Comparison of ENCODE assay signal across 24 mouse cellular contexts in the genomic region with DNA sequence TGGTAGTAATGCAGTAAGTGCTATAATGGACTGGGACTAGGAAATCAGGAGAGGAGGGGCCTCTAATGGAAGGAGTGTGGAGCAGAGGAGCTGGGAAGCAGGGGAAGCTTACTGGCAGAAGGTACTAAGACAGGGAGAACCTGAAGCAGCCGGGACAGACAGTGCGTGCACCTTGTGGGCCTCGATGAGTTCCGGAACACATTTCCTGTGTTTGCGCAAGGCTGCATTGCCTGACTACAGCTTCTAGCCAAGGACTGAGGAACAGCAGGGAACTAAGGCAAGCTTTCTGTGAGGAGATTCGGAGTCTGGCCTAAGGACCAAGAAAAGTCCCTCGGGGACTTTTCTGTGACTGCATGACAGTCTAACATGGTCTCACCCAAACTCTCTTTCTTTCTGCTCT. TPM values are rescaled to one million over a fixed set of nuclear protein-coding genes. Genes with fewer than 3 reads are reported as not detected.
DNase-seq lines count a peak whose midpoint lies in the region; ATAC-seq and TF ChIP-seq lines count a peak whose summit lies in the region.
"Had no signal": no experiment of that assay in that cellular context is flagged by ENCODE, and none has a peak within 500 bp of the region (broad histone marks: within the 10 kb centered on the region; RNA-seq: fewer than 3 reads in every experiment).

No protein-coding gene starts in this region.

- H3K9me3 ChIP-seq in liver, embryonic 12.5 days (replicated peaks), result no peaks in the 10 kb centered on the region
- H3K9me3 ChIP-seq in E14TG2a.4 (ENCODE audit: low read length), result no peaks in the 10 kb centered on the region
- H3K9me3 ChIP-seq in intestine, postnatal 0 days (ENCODE audit: control insufficient read depth), result no peaks in the 10 kb centered on the region
- H3K9me3 ChIP-seq in midbrain, embryonic 14.5 days (ENCODE audit: control insufficient read depth, low read length), result no peaks in the 10 kb centered on the region
- no peaks in the 10 kb centered on the region for H3K9me3 ChIP-seq in midbrain, embryonic 16.5 days (replicated peaks; ENCODE audit: control insufficient read depth, low read length, poor library complexity, severe bottlenecking)
- H3K9me3 ChIP-seq: embryonic facial prominence, embryonic 13.5 days; forebrain, embryonic 15.5 days; hindbrain, embryonic 15.5 days; midbrain, embryonic 13.5 days; neural tube, embryonic 15.5 days; stomach, embryonic 15.5 days had no signal

- no peak overlapping the region for H3K4me2 ChIP-seq in liver, embryonic 12.5 days
- H3K4me2 ChIP-seq in intestine, postnatal 0 days (replicated peaks; ENCODE audit: low read depth), result no peak overlapping the region
- no peak overlapping the region for H3K4me2 ChIP-seq in midbrain, embryonic 14.5 days (ENCODE audit: low read length)
- H3K4me2 ChIP-seq in midbrain, embryonic 16.5 days (ENCODE audit: low read length), result no peak overlapping the region
- H3K4me2 ChIP-seq: embryonic facial prominence, embryonic 13.5 days; forebrain, embryonic 15.5 days; heart, embryonic 11.5 days; hindbrain, embryonic 15.5 days; midbrain, embryonic 13.5 days; neural tube, embryonic 15.5 days; stomach, embryonic 15.5 days had no signal

- no peaks in the 10 kb centered on the region for H3K36me3 ChIP-seq in liver, embryonic 12.5 days
- no peaks in the 10 kb centered on the region for H3K36me3 ChIP-seq in E14TG2a.4 (ENCODE audit: insufficient read depth, low read length)
- no peaks in the 10 kb centered on the region for H3K36me3 ChIP-seq in intestine, postnatal 0 days (ENCODE audit: control insufficient read depth, insufficient read depth)
- H3K36me3 ChIP-seq in midbrain, embryonic 14.5 days (ENCODE audit: control insufficient read depth, insufficient read depth, low read length), result no peaks in the 10 kb centered on the region
- H3K36me3 ChIP-seq in midbrain, embryonic 16.5 days (ENCODE audit: control insufficient read depth, insufficient read depth, low read length), result no peaks in the 10 kb centered on the region
- H3K36me3 ChIP-seq: embryonic facial prominence, embryonic 13.5 days; forebrain, embryonic 15.5 days; hindbrain, embryonic 15.5 days; midbrain, embryonic 13.5 days; neural tube, embryonic 15.5 days; stomach, embryonic 15.5 days had no signal

- ATAC-seq in liver, embryonic 12.5 days, result no peak
- peak; percentile 79 for ATAC-seq in common myeloid progenitor, adult 5-6 weeks (replicated peaks; ENCODE audit: low read depth, poor library complexity, severe bottlenecking)
- ATAC-seq in intestine, postnatal 0 days, result no peak
- no peak for ATAC-seq in midbrain, embryonic 14.5 days (ENCODE audit: low FRiP score, low TSS enrichment)
- ATAC-seq in midbrain, embryonic 16.5 days, result no peak
- ATAC-seq: forebrain, embryonic 15.5 days; midbrain, embryonic 13.5 days had no signal

- H3K4me1 ChIP-seq in liver, embryonic 12.5 days, result no peaks in the 10 kb centered on the region
- H3K4me1 ChIP-seq in E14TG2a.4 (replicated peaks; ENCODE audit: low read depth, low read length), result peaks cover 25% of the 10 kb centered on the region
- H3K4me1 ChIP-seq in intestine, postnatal 0 days (replicated peaks; ENCODE audit: control insufficient read depth, insufficient read depth, low read length), result no peaks in the 10 kb centered on the region
- no peaks in the 10 kb centered on the region for H3K4me1 ChIP-seq in midbrain, embryonic 14.5 days (ENCODE audit: control insufficient read depth, insufficient read depth, low read length)
- H3K4me1 ChIP-seq in midbrain, embryonic 16.5 days (ENCODE audit: control insufficient read depth, insufficient read depth, low read length), result no peaks in the 10 kb centered on the region
- H3K4me1 ChIP-seq: neural tube, embryonic 15.5 days; stomach, embryonic 15.5 days had no signal

- no peak overlapping the region for H3K4me3 ChIP-seq in liver, embryonic 12.5 days
- H3K4me3 ChIP-seq in E14TG2a.4 (replicated peaks; ENCODE audit: low read length), result 0 out of 2 replicates have a peak overlapping the region, but pooled peaks have one; percentile 10
- no peak overlapping the region for H3K4me3 ChIP-seq in intestine, postnatal 0 days (ENCODE audit: low read depth, low read length)
- no peak overlapping the region for H3K4me3 ChIP-seq in midbrain, embryonic 14.5 days (replicated peaks; ENCODE audit: low read depth, low read length)
- no peak overlapping the region for H3K4me3 ChIP-seq in midbrain, embryonic 16.5 days (ENCODE audit: low read depth, low read length)
- H3K4me3 ChIP-seq: embryonic facial prominence, embryonic 13.5 days; forebrain, embryonic 15.5 days; hindbrain, embryonic 15.5 days; midbrain, embryonic 13.5 days; neural tube, embryonic 15.5 days; stomach, embryonic 15.5 days had no signal

- no peak for TF ChIP-seq CTCF in E14TG2a.4 (conservative IDR thresholded peaks at IDR 0.05; ENCODE audit: low read length)
- no peak for TF ChIP-seq CTCF in intestine, postnatal 0 days (IDR thresholded peaks at IDR 0.05; ENCODE audit: low read depth)

- peak; percentile 4 for DNase-seq in liver
- no peak for DNase-seq in midbrain, embryonic 14.5 days
- DNase-seq in cerebellum, postnatal 4 days (ENCODE audit: low spot score in 2 of 2), result no peak
- DNase-seq: adrenal gland, adult 8-10 months; B cell, adult 2 months; cerebellum, adult 8-10 months; heart, postnatal 14 days; kidney, adult 11 months; kidney, postnatal 14 days; layer of hippocampus, adult 9-11 months; right cerebral cortex, postnatal 25 days; thymus, adult 18-20 months had no signal

- WGBS in liver, embryonic 12.5 days (ENCODE audit: insufficient replicate concordance), result 26% methylated on average over 7 of the region's 7 CpGs
- WGBS in intestine, postnatal 0 days, result 48% methylated on average over 7 of the region's 7 CpGs
- 69% methylated on average over 7 of the region's 7 CpGs for WGBS in midbrain, embryonic 14.5 days
- WGBS in midbrain, embryonic 16.5 days, result 67% methylated on average over 7 of the region's 7 CpGs

- H3K9ac ChIP-seq in liver, embryonic 12.5 days, result no peak overlapping the region
- H3K9ac ChIP-seq in intestine, postnatal 0 days (ENCODE audit: low read depth, low read length), result no peak overlapping the region
- H3K9ac ChIP-seq in midbrain, embryonic 14.5 days (replicated peaks; ENCODE audit: low read length), result no peak overlapping the region
- no peak overlapping the region for H3K9ac ChIP-seq in midbrain, embryonic 16.5 days (ENCODE audit: low read depth, low read length)
- H3K9ac ChIP-seq: embryonic facial prominence, embryonic 13.5 days; forebrain, embryonic 15.5 days; hindbrain, embryonic 15.5 days; midbrain, embryonic 13.5 days; neural tube, embryonic 15.5 days; stomach, embryonic 15.5 days had no signal

- H3K27ac ChIP-seq in liver, embryonic 12.5 days, result no peak overlapping the region
- peak overlapping the region; percentile 62; the same call in 1 of the 2 replicates for H3K27ac ChIP-seq in intestine, postnatal 0 days (ENCODE audit: low read depth, low read length)
- H3K27ac ChIP-seq in midbrain, embryonic 14.5 days (replicated peaks; ENCODE audit: low read depth, low read length), result no peak overlapping the region
- H3K27ac ChIP-seq in midbrain, embryonic 16.5 days (ENCODE audit: low read length), result no peak overlapping the region
- H3K27ac ChIP-seq: forebrain, embryonic 15.5 days; hindbrain, embryonic 15.5 days; midbrain, embryonic 13.5 days; neural tube, embryonic 15.5 days; stomach, embryonic 15.5 days had no signal

- H3K27me3 ChIP-seq in liver, embryonic 12.5 days (replicated peaks), result no peaks in the 10 kb centered on the region
- no peaks in the 10 kb centered on the region for H3K27me3 ChIP-seq in E14TG2a.4 (ENCODE audit: insufficient read depth, low read length)
- no peaks in the 10 kb centered on the region for H3K27me3 ChIP-seq in intestine, postnatal 0 days (replicated peaks; ENCODE audit: control insufficient read depth, insufficient read depth, low read length)
- no peaks in the 10 kb centered on the region for H3K27me3 ChIP-seq in midbrain, embryonic 14.5 days (ENCODE audit: control insufficient read depth, insufficient read depth, low read length)
- H3K27me3 ChIP-seq in midbrain, embryonic 16.5 days (ENCODE audit: control insufficient read depth, insufficient read depth, low read depth, low read length), result no peaks in the 10 kb centered on the region
- H3K27me3 ChIP-seq: embryonic facial prominence, embryonic 13.5 days; forebrain, embryonic 15.5 days; hindbrain, embryonic 15.5 days; midbrain, embryonic 13.5 days; neural tube, embryonic 15.5 days; stomach, embryonic 15.5 days had no signal

RNA-seq across cellular contexts. Expression of gene Gpc3, which starts 30.6 kb away (rescaled TPM):
- 277 and 278 TPM in 2 replicates for polyA plus RNA-seq in liver, embryonic 12.5 days (2016; fragmentation: Nextera tagmentation; extraction: Ambion mirVana)
- total RNA-seq in common myeloid progenitor, adult 5-6 weeks (2017), result 2.0 and 7.9 TPM in 2 replicates
- 240 and 257 TPM in 2 replicates for polyA plus RNA-seq in intestine, postnatal 0 days (2015; fragmentation: Nextera tagmentation; extraction: Ambion mirVana)
- 13.2 and 58.4 TPM in 2 replicates for polyA plus RNA-seq in midbrain, embryonic 14.5 days (2014; fragmentation: Nextera tagmentation; extraction: Ambion mirVana)
- 49.2 and 49.3 TPM in 2 replicates for polyA plus RNA-seq in midbrain, embryonic 16.5 days (2015; fragmentation: Nextera tagmentation; extraction: Ambion mirVana)
